Mouse (Mus musculus) embryonic facial prominence, embryonic 11.5 days (tissue): Measurements from ENCODE around the gene Ttc27. TPM values are rescaled to one million over a fixed set of nuclear protein-coding genes. Genes with fewer than 3 reads are reported as not detected.
"Not testable (repeated sequence)": the region's sequence is repeated elsewhere in the genome, so short reads cannot be mapped to it uniquely, and the experiment has no call there.

ENCODE experiments used
- ATAC-seq: fragments of 200-750 bp; cut with Nextera tagmentation; replicated peaks from 2 replicates; pipeline ENCODE4 v1.8.0; 2017; ENCODE audit warnings: low read depth; ENCODE audit not compliant: insufficient number of reproducible peaks, low FRiP score, low TSS enrichment
- DNase-seq: peaks from one replicate; pipeline ENCODE4 v3.0.0-alpha.2; 2015; ENCODE audit warnings: low spot score
- H3K27ac ChIP-seq: fragments of 300-500 bp; sonication (generic); replicated peaks from 2 replicates; pipeline ENCODE4 v1.5.1; 2014; ENCODE audit warnings: mild to moderate bottlenecking, low read depth, low read length, control low read depth
- H3K27me3 ChIP-seq: fragments of 300-500 bp; sonication (generic); 2 replicates; pipeline ENCODE4 v1.6.1; 2014; ENCODE audit warnings: mild to moderate bottlenecking, low read length, moderate library complexity, mixed read lengths; ENCODE audit not compliant: control insufficient read depth, insufficient read depth
- H3K36me3 ChIP-seq: fragments of 300-500 bp; sonication (generic); replicated peaks from 2 replicates; pipeline ENCODE4 v1.6.1; 2014; ENCODE audit warnings: low read depth, mild to moderate bottlenecking, low read length, moderate library complexity, mixed read lengths; ENCODE audit not compliant: control insufficient read depth, insufficient read depth
- H3K4me1 ChIP-seq: fragments of 300-500 bp; sonication (generic); 2 replicates; pipeline ENCODE4 v1.6.1; 2014; ENCODE audit warnings: low read length, mixed read lengths; ENCODE audit not compliant: control insufficient read depth, insufficient read depth
- H3K4me2 ChIP-seq: fragments of 300-500 bp; sonication (generic); 2 replicates; pipeline ENCODE4 v1.6.1; 2014; ENCODE audit warnings: low read depth, mild to moderate bottlenecking, control low read depth, low read length, moderate library complexity
- H3K4me3 ChIP-seq: fragments of 300-500 bp; sonication (generic); 2 replicates; pipeline ENCODE4 v1.5.1; 2014; ENCODE audit warnings: low read depth, low read length, control low read depth
- H3K9ac ChIP-seq: fragments of 300-500 bp; sonication (generic); replicated peaks from 2 replicates; pipeline ENCODE4 v1.6.1; 2014; ENCODE audit warnings: mild to moderate bottlenecking, control low read depth, low read length
- H3K9me3 ChIP-seq: fragments of 300-500 bp; sonication (generic); replicated peaks from 2 replicates; pipeline ENCODE4 v1.6.1; 2016; ENCODE audit warnings: mild to moderate bottlenecking, low read length, inconsistent platforms, mixed read lengths; ENCODE audit not compliant: control insufficient read depth
- WGBS: fragments of 180-500 bp; shearing (Covaris S2); extraction: QIAGEN DNeasy Blood & Tissue Kit; methylation state at CpG from one replicate; pipeline ENCODE4 v1.1.7; 2014; 5-methylcytosine and 5-hydroxymethylcytosine counted together
- polyA plus RNA-seq: library from polyadenylated mRNA; unstranded; fragments of >200 nt; fragmentation: Nextera tagmentation; extraction: Ambion mirVana; gene quantifications from 2 replicates; pipeline ENCODE4 v1.2.1, GENCODE M21; 2014

The Ttc27 gene
- polyA plus RNA-seq, 1 experiment from 2014 or later: 35.4 TPM

DNA sequence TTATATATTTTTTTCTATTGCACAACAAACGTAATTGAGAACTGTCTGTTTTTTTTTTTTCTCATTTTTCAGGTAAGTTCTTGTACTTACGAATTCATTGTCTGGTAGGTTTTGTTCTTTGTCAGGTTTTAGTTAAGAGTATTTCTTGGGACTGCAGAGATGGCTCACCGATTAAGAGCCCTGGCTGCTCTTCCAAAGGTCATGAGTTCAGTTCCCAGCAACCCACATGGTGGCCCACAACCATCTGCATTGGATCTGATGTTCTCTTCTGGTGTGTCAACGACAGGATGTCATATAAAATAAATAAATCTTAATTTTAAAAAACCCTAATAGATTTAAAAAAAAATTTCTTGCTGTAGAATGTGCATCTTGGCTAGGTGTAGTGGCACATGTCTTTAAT, 28.1 kb upstream of the Ttc27 start:
- no peaks in the 10 kb centered on the region for H3K9me3 ChIP-seq
- WGBS: 94% methylated on average over 4 of the region's 4 CpGs
- DNase-seq (no peak), ATAC-seq (no peak)
- no peaks in the 10 kb centered on the region for H3K4me1 ChIP-seq
- no peak overlapping the region for H3K4me3 ChIP-seq
- no peak overlapping the region for H3K4me2 ChIP-seq
- H3K27ac ChIP-seq: no peak overlapping the region
- peaks cover 3% of the 10 kb centered on the region for H3K36me3 ChIP-seq
- H3K27me3 ChIP-seq: no peaks in the 10 kb centered on the region
- H3K9ac ChIP-seq: no peak overlapping the region

DNA sequence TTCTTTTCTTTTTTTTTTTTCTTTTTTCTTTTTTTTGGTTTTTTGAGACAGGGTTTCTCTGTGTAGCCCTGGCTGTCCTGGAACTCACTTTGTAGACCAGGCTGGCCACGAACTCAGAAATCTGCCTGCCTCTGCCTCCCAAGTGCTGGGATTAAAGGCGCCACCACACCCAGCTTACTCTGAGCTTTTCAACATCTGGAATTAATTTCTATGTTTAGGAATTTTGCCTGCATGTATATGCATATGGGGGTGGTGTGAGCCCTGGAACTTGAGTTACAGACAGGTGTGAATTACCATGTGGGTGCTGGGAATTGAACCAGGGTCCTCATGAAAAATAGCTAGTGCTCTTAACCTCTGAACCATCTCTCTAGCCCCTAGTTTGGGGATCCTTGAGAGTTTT, 15.9 kb upstream of the Ttc27 start:
- not testable (repeated sequence) for ATAC-seq, DNase-seq, H3K36me3 ChIP-seq, H3K4me1 ChIP-seq, H3K27ac ChIP-seq, H3K4me3 ChIP-seq, H3K4me2 ChIP-seq, H3K9ac ChIP-seq, H3K9me3 ChIP-seq, H3K27me3 ChIP-seq
- 94% methylated on average over 2 of the region's 2 CpGs for WGBS

DNA sequence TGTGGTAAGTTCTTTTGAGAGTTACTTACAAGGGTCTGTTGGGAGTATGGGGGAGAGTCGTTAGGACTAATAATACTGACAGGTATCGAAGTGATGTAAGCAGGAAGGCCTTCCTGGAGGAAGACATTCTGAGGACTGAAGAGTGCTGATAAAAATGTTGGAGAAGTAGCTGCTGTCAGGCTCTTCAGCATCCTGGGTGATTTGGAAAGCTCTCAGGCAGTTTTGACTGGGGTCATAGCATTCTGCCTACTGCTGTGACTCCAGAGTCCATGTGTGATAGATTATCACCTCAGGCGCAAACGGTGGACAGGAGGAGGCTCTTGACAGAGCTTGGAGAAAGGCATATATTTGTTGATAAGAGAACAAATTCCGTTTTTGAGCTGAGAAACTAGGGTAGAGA, 12.1 kb upstream of the Ttc27 start:
- peaks cover 5% of the 10 kb centered on the region for H3K36me3 ChIP-seq
- no peak overlapping the region for H3K27ac ChIP-seq
- H3K4me1 ChIP-seq: no peaks in the 10 kb centered on the region
- H3K4me3 ChIP-seq: no peak overlapping the region
- no peak overlapping the region for H3K9ac ChIP-seq
- 75% methylated on average over 5 of the region's 5 CpGs for WGBS
- no peak for DNase-seq
- H3K4me2 ChIP-seq: no peak overlapping the region
- no peaks in the 10 kb centered on the region for H3K27me3 ChIP-seq
- no peaks in the 10 kb centered on the region for H3K9me3 ChIP-seq
- ATAC-seq: no peak

DNA sequence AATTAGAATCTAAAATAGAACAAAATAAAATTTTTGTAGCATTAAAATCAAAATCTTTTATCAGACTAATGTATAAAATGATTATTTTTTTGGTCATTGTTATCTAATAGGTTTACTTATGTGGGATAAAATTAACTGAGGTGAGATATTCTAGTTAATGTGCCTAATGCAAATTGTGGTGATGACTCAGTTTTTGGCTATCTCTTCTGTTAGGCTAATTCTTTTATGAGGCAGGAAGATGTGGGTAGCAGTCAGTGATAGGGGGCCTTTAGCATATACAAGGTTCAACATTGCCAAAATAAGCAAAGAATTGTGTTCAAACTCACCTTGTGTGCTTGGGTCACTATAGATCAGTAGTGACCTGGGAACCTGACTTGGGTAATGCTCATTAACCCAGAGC, 10.9 kb upstream of the Ttc27 start:
- Histone ChIP-seq H3K36me3 (peaks cover 5% of the 10 kb centered on the region), H3K27me3 (no peaks in the 10 kb centered on the region), H3K4me2 (no peak overlapping the region), H3K4me1 (no peaks in the 10 kb centered on the region), H3K27ac (no peak overlapping the region), H3K9me3 (no peaks in the 10 kb centered on the region), H3K4me3 (no peak overlapping the region), H3K9ac (no peak overlapping the region)
- DNase-seq: no peak
- no peak for ATAC-seq

DNA sequence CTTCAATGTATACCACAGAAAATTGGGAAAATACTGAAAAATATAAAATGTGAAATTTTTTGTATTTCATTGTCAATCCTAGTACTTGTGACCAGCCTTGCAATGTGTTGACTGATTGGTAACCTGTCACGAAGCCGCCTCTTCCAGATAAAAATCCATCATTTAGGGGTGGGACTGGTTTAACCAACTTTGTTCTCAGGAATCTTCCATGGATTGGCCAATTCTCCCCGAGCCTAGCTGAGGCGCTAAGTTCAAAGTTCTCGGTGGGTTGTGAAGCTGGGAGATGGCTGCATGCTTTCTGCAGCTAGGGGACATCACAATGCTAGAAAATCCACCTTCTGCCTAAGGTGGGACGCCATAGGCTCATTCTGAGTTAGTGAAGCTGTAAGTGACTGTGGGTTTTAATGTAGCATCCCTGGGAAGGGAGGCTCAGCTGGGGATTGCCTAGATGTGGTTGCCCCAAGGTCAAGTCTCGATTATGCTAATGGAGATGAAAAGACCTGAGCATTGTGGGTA, 9.8 kb upstream of the Ttc27 start:
- no peak overlapping the region for H3K4me3 ChIP-seq
- 89% methylated on average over 7 of the region's 7 CpGs for WGBS
- ATAC-seq (no peak), DNase-seq (no peak)
- no peak overlapping the region for H3K4me2 ChIP-seq
- H3K9me3 ChIP-seq: no peaks in the 10 kb centered on the region
- H3K27ac ChIP-seq: no peak overlapping the region
- H3K27me3 ChIP-seq: no peaks in the 10 kb centered on the region
- H3K36me3 ChIP-seq: no peaks in the 10 kb centered on the region
- H3K9ac ChIP-seq: no peak overlapping the region
- H3K4me1 ChIP-seq: no peaks in the 10 kb centered on the region

DNA sequence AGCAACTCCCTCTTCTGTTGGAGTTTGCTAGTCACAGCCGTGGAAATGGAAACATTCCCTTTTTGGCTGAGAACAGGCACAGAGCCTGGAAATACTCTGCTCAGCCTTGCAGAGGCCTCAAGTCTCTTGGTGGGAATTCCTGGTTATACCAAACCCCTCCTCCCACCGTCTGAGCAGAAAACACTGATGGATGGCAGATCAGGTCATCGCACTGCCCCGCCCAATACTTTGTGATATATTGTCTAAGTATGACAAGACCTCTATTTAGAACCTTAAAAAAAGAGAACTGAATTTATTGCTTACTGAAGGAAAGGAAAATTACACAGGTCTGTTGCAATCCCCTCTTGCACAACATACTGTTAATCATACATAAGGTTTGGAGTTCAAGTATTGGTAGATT, 6.8 kb upstream of the Ttc27 start:
- no peaks in the 10 kb centered on the region for H3K36me3 ChIP-seq
- H3K27ac ChIP-seq: no peak overlapping the region
- no peaks in the 10 kb centered on the region for H3K27me3 ChIP-seq
- DNase-seq (no peak), ATAC-seq (no peak)
- H3K9me3 ChIP-seq: no peaks in the 10 kb centered on the region
- no peak overlapping the region for H3K4me3 ChIP-seq
- WGBS: 75% methylated on average over 4 of the region's 4 CpGs
- H3K9ac ChIP-seq: no peak overlapping the region
- H3K4me1 ChIP-seq: no peaks in the 10 kb centered on the region
- no peak overlapping the region for H3K4me2 ChIP-seq

DNA sequence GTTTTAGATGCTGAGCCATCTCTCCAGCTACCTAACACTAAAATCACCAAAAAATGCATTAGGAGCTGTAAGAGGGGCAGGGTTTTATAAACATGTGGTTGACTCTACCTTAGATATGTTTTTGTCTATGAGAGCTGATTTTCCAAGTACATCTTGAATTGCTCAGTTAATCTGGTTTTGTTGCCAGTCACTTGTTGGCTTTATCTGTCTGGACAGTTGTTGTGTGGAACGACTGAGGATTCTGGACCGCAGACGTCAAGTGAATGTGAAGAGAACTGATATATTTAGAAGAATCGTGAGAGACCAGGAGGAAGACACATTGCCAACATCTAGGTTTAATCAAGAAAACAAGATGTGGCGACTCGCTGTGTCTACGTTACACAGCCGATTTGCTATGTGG, 5.9 kb upstream of the Ttc27 start:
- no peak for ATAC-seq
- Histone ChIP-seq H3K9ac (no peak overlapping the region), H3K4me2 (no peak overlapping the region), H3K4me3 (no peak overlapping the region), H3K27ac (no peak overlapping the region), H3K27me3 (no peaks in the 10 kb centered on the region), H3K4me1 (no peaks in the 10 kb centered on the region), H3K36me3 (no peaks in the 10 kb centered on the region), H3K9me3 (no peaks in the 10 kb centered on the region)
- 87% methylated on average over 8 of the region's 8 CpGs for WGBS
- DNase-seq: no peak

DNA sequence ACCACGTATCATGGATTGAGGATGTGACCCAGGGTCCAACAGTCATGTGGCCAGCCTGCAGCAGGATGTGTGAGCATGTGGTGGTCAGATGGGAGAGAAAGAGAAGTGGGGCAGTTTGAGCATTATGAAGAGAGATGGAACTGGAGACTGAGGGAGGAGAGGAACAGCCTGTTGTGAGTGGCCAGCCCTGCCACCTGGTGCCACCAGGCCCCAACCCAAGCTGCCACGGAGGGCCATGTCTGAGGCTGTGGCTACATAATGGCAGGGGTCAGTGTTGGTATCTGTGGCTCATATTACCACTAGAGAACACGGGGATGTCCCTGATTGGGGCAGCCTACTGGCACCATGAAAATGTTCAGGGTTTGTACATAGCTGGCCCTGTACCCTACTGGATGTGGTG, 2.4 kb upstream of the Ttc27 start:
- H3K9ac ChIP-seq: no peak overlapping the region
- H3K27ac ChIP-seq: no peak overlapping the region
- H3K27me3 ChIP-seq: no peaks in the 10 kb centered on the region
- H3K36me3 ChIP-seq: no peaks in the 10 kb centered on the region
- ATAC-seq (no peak), DNase-seq (no peak)
- no peak overlapping the region for H3K4me3 ChIP-seq
- 57% methylated on average over 3 of the region's 3 CpGs for WGBS
- no peaks in the 10 kb centered on the region for H3K9me3 ChIP-seq
- no peak overlapping the region for H3K4me2 ChIP-seq
- H3K4me1 ChIP-seq: no peaks in the 10 kb centered on the region
